Mouse (Mus musculus) heart, embryonic 13.5 days (tissue): ENCODE data around the gene Ptbp3. TPM values are rescaled to one million over a fixed set of nuclear protein-coding genes. Genes with fewer than 3 reads are reported as not detected.
A peak's percentile ranks its signal among the peaks of the same experiment; 100 is the strongest.

ENCODE experiments used
- ATAC-seq: fragments of 200-750 bp; cut with Nextera tagmentation; 2 replicates; pipeline ENCODE4 v1.8.0; 2017; ENCODE audit warnings: moderate TSS enrichment; ENCODE audit not compliant: insufficient number of reproducible peaks, low FRiP score, low TSS enrichment; ENCODE audit errors: extremely low read depth
- H3K27ac ChIP-seq: fragments of 300-500 bp; sonication (generic); replicated peaks from 2 replicates; pipeline ENCODE4 v1.5.1; 2015; ENCODE audit warnings: moderate library complexity, mild to moderate bottlenecking, inconsistent platforms
- H3K27me3 ChIP-seq: fragments of 300-500 bp; sonication (generic); replicated peaks from 2 replicates; pipeline ENCODE4 v1.6.1; 2015; ENCODE audit warnings: mild to moderate bottlenecking, inconsistent platforms
- H3K36me3 ChIP-seq: fragments of 300-500 bp; sonication (generic); 2 replicates; pipeline ENCODE4 v1.6.1; 2015; ENCODE audit warnings: mild to moderate bottlenecking, inconsistent platforms
- H3K4me1 ChIP-seq: fragments of 300-500 bp; sonication (generic); 2 replicates; pipeline ENCODE4 v1.6.1; 2015; ENCODE audit warnings: inconsistent platforms
- H3K4me2 ChIP-seq: fragments of 300-500 bp; sonication (generic); 2 replicates; pipeline ENCODE4 v1.6.1; 2015; ENCODE audit warnings: inconsistent platforms, mild to moderate bottlenecking, moderate library complexity
- H3K4me3 ChIP-seq: fragments of 300-500 bp; sonication (generic); 2 replicates; pipeline ENCODE4 v1.5.1; 2015; ENCODE audit warnings: moderate library complexity, mild to moderate bottlenecking, inconsistent platforms
- H3K9ac ChIP-seq: fragments of 300-500 bp; sonication (generic); 2 replicates; pipeline ENCODE4 v1.6.1; 2015; ENCODE audit warnings: inconsistent platforms, mild to moderate bottlenecking, moderate library complexity
- H3K9me3 ChIP-seq: fragments of 300-500 bp; sonication (generic); 2 replicates; pipeline ENCODE4 v1.6.1; 2016; ENCODE audit warnings: inconsistent platforms
- WGBS: fragments of 180-500 bp; shearing (Covaris S2); methylation state at CpG from one replicate; pipeline ENCODE4 v1.1.7; 2015; ENCODE audit warnings: mixed read lengths; 5-methylcytosine and 5-hydroxymethylcytosine counted together
- polyA plus RNA-seq: library from polyadenylated mRNA; unstranded; fragments of >200 nt; fragmentation: Nextera tagmentation; extraction: Ambion mirVana; gene quantifications from 2 replicates; pipeline ENCODE4 v1.2.1, GENCODE M21; 2015

Ptbp3 gene
- polyA plus RNA-seq, 1 experiment from 2014 or later, result 27.1 TPM

DNA sequence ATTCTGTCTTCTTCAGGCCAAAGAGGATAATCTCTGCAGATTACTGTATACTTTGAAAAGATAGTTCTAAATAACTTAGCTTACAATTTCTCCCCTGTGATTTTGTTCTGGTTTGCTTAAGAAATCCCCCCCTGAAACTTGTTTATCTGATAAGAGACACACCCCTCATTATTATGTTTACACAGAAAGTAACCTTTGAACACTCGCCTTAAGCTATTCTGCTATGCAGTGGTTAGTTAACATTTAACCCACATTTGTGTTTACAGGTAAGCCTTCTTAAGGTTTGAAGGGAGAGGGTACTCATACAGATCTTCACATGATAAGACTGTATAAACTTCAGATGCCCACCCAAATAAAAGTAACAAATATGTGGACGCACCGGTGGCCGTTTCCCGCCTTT lies 3.7 kb upstream of the Ptbp3 start:
- no peak overlapping the region for H3K4me2 ChIP-seq
- no peak overlapping the region for H3K27ac ChIP-seq
- H3K4me1 ChIP-seq, result peaks cover 4% of the 10 kb centered on the region; the same call in 1 of the 2 replicates
- H3K9ac ChIP-seq, result no peak overlapping the region
- H3K36me3 ChIP-seq, result no peaks in the 10 kb centered on the region
- 84% methylated on average over 5 of the region's 5 CpGs for WGBS
- no peak for ATAC-seq
- H3K4me3 ChIP-seq, result no peak overlapping the region
- H3K27me3 ChIP-seq, result no peaks in the 10 kb centered on the region
- H3K9me3 ChIP-seq, result no peaks in the 10 kb centered on the region

DNA sequence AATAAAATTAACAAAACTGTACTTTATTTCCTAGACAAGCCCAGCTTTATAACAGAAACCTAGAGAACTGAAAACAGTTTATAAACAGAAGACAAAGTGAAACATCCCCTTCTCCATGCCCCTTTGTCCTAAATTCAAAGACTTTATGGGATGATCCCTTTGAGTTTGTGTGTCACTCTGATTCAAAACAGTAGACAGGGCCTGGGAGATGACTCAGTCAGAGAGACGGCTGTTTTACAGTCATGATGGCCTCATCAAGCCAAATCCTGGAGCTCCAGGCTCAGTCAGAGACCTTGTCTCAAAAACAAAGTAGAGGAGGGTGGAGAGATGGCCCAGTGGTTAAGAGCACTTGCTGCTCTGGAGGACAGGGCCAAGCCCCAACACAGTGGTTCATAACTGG lies 2.7 kb upstream of the Ptbp3 start:
- Histone ChIP-seq H3K27ac (no peak overlapping the region), H3K4me1 (peaks cover 13% of the 10 kb centered on the region), H3K4me3 (no peak overlapping the region), H3K36me3 (no peaks in the 10 kb centered on the region), H3K4me2 (no peak overlapping the region), H3K9me3 (no peaks in the 10 kb centered on the region), H3K9ac (no peak overlapping the region), H3K27me3 (no peaks in the 10 kb centered on the region)
- ATAC-seq, result no peak
- 91% methylated on average over 1 of the region's 1 CpGs for WGBS

DNA sequence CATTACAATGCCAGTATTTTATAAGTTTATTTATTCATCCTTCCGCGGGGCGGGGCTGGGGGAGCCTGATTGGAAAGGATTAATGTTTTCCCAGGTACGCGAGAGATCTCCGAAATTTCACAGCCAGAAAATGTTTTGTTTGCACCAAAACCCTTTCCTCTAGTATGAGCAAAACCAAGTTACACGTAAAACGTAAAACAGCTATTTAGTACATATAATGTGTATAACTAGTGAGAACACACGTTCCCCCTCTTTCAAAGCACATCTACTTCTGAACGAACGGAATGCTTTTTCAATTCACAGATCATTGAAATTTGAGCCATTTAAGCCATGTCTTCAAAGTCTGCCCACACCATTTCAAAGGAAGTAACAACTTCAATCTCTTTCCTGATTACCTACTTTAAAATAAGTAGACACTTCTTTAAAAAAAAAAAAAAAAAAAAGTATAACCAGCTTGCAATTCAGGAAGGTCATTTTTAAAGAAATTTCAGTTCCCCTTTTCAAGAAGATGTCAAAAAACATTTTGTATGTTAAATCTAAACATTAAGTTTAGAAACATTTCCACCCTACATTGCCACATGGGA lies 905 bp upstream of the Ptbp3 start:
- no peak for ATAC-seq
- 22% methylated on average over 11 of the region's 11 CpGs for WGBS
- peaks cover 25% of the 10 kb centered on the region for H3K4me1 ChIP-seq
- H3K27ac ChIP-seq, result peak overlapping the region; percentile 99
- no peaks in the 10 kb centered on the region for H3K36me3 ChIP-seq
- H3K4me2 ChIP-seq, result peak overlapping the region; percentile 73
- peak overlapping the region; percentile 83 for H3K9ac ChIP-seq
- H3K27me3 ChIP-seq, result no peaks in the 10 kb centered on the region
- peak overlapping the region; percentile 90 for H3K4me3 ChIP-seq
- no peaks in the 10 kb centered on the region for H3K9me3 ChIP-seq

GRCm38 (mm10) chr4:59548560-59549174 lies 497 bp downstream of the Ptbp3 start:
- peak overlapping the region; percentile 73 for H3K4me2 ChIP-seq
- H3K4me3 ChIP-seq, result peak overlapping the region; percentile 90
- no peaks in the 10 kb centered on the region for H3K27me3 ChIP-seq
- peak overlapping the region; percentile 96 for H3K9ac ChIP-seq
- H3K27ac ChIP-seq, result peak overlapping the region; percentile 99
- H3K36me3 ChIP-seq, result no peaks in the 10 kb centered on the region
- under 1% methylated on average over 72 of the region's 83 CpGs for WGBS
- no peaks in the 10 kb centered on the region for H3K9me3 ChIP-seq
- ATAC-seq, result peak; percentile 67
- H3K4me1 ChIP-seq, result peaks cover 32% of the 10 kb centered on the region

DNA sequence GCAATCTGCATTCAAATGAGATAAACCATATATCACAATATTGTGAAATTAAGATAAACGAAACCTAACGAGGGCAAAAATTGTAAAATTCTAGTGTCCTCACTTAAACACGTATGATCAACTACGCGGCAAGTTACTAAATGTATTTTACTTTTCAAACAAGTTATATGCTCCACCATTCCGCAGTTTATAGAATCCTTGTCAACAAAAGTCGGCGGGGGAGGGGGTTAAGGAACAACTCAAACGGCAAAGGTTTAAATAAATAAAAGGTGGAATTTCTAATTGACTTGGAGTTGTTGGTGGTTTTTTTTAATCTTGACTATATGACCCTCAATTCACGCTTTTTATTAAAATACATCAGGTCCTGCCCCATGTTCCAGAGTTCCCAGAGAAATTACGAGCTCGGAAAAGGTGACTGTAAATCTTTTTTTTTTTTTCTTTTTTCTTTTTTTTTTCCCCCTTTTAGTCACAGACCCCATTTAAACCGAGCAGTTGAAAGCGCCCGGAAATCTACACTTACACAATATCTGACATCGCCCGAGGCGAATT lies 1.1 kb downstream of the Ptbp3 start:
- Histone ChIP-seq H3K4me3 (peak overlapping the region; percentile 90), H3K27ac (peak overlapping the region; percentile 99), H3K36me3 (no peaks in the 10 kb centered on the region), H3K4me1 (peaks cover 32% of the 10 kb centered on the region), H3K4me2 (peak overlapping the region; percentile 73), H3K9ac (peak overlapping the region; percentile 96), H3K9me3 (no peaks in the 10 kb centered on the region), H3K27me3 (no peaks in the 10 kb centered on the region)
- ATAC-seq, result no peak
- 4% methylated on average over 18 of the region's 18 CpGs for WGBS

- no peak for ATAC-seq
- Histone ChIP-seq H3K4me3 (peak overlapping the region; percentile 90), H3K27ac (no peak overlapping the region), H3K4me2 (peak overlapping the region; percentile 73), H3K27me3 (no peaks in the 10 kb centered on the region), H3K9ac (peak overlapping the region; percentile 96), H3K4me1 (peaks cover 32% of the 10 kb centered on the region), H3K36me3 (no peaks in the 10 kb centered on the region), H3K9me3 (no peaks in the 10 kb centered on the region)
- 20% methylated on average over 11 of the region's 11 CpGs for WGBS
Measured at GRCm38 (mm10) chr4:59547136-59547889, 1.9 kb downstream of the Ptbp3 start.

DNA sequence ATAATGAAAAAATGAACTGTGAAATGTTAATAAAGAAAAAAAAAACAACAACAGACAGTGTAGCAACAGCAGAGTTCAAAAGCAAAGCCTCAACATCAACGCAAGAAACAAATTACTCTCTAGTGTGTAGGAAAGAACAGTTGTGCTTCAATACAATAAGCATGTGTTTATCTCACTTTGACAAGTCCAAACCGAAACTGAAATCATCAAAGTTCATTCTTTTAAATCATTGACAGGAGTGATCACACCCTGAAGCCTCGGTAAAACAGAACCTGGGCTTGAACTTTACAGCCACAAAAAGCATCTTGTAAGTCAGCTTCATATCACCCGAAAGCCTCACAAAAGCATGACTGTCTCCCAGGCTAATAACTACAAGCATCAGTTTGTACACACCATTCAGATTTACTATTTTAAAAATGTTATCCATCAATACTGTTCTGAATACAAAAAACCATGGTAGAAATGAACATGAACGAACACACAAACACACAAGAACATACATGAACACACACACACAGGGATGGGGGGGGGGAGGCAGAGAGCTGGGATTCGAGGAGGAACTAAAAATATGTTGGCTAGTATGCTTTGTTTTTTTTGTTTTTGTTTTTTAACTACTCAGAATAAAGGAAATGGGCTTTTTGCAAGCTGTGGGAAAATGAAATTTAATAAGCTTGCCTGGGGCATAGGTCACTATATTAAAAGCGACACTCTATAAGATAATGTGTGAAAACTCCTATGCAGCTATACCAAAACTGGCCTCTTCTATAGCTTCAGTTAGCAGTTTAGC lies 2.7 kb downstream of the Ptbp3 start:
- Histone ChIP-seq H3K9ac (peak overlapping the region; percentile 53; the same call in 1 of the 2 replicates), H3K4me1 (peaks cover 32% of the 10 kb centered on the region), H3K36me3 (no peaks in the 10 kb centered on the region), H3K4me2 (peak overlapping the region; percentile 73), H3K27ac (no peak overlapping the region), H3K27me3 (no peaks in the 10 kb centered on the region), H3K9me3 (no peaks in the 10 kb centered on the region), H3K4me3 (peak overlapping the region; percentile 90)
- no peak for ATAC-seq
- 52% methylated on average over 7 of the region's 7 CpGs for WGBS

GRCm38 (mm10) chr4:59544654-59545053 lies 4.5 kb downstream of the Ptbp3 start:
- Histone ChIP-seq H3K4me3 (no peak overlapping the region), H3K36me3 (no peaks in the 10 kb centered on the region), H3K27me3 (no peaks in the 10 kb centered on the region), H3K9me3 (no peaks in the 10 kb centered on the region), H3K9ac (no peak overlapping the region), H3K4me1 (peaks cover 28% of the 10 kb centered on the region), H3K27ac (no peak overlapping the region), H3K4me2 (no peak overlapping the region)
- WGBS, result 54% methylated on average over 2 of the region's 2 CpGs
- no peak for ATAC-seq

DNA sequence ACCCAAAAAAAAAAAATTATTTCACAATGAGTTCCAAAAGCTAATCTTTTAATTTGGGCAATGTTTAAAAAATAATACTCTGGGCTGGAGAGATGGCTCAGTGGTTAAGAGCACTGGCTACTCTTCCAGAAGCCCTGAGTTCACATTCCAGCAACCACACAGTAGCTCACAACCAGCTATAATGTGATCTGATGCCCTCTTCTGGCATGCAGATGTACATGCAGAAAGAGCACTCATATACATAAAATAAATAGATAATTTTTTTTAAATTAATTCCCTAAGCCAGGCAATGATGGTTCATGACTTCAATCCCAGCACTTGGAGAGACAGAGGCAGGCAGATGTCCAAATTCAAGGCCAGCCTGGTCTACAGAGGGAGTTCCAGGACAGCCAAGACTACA lies 6.2 kb downstream of the Ptbp3 start:
- H3K27me3 ChIP-seq, result no peaks in the 10 kb centered on the region
- no peaks in the 10 kb centered on the region for H3K36me3 ChIP-seq
- H3K4me3 ChIP-seq, result no peak overlapping the region
- no peak overlapping the region for H3K4me2 ChIP-seq
- peaks cover 28% of the 10 kb centered on the region for H3K4me1 ChIP-seq
- H3K27ac ChIP-seq, result no peak overlapping the region
- no peak overlapping the region for H3K9ac ChIP-seq
- ATAC-seq, result no peak
- H3K9me3 ChIP-seq, result no peaks in the 10 kb centered on the region

DNA sequence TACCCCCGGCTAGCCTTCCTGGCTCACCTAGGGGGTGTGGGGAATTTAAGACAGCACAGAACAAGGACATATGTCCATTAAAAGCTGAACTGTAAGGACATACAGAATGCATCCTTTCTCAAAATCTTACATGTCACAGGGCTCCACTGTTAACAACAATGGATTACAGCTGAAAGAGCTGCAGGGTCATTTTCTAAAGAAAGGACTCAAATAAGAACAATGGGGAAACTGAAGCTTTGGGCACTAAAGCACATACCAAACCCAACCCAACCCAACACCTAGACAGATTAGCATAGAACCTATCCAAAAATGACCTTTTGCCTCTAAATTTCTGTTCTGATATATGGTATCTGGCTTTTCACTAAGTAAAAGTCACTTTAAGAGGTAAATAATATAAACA lies 12.9 kb downstream of the Ptbp3 start:
- Histone ChIP-seq H3K36me3 (no peaks in the 10 kb centered on the region), H3K9me3 (no peaks in the 10 kb centered on the region), H3K4me2 (no peak overlapping the region), H3K9ac (no peak overlapping the region), H3K27me3 (no peaks in the 10 kb centered on the region), H3K27ac (no peak overlapping the region), H3K4me1 (peaks cover 21% of the 10 kb centered on the region), H3K4me3 (no peak overlapping the region)
- no peak for ATAC-seq
- WGBS, result 100% methylated on average over 1 of the region's 1 CpGs

DNA sequence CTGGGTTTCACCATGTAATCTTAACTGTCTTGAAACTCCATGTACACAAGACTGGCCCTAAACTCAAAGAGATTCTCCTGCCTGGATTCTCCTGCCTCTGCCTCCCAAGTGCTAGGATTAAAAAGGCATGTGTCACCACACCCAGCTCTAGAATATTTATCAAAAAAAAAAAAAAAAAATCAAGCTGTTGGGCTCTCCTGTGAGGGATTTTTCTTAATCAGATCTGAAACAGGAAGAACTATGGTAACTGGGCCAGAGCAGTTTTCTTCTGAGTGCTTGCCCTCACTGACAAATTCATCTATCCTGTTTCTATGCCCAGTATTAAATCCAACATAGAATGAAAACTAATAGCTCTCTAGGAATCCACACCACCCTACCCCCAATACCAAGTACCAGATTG lies 13.5 kb downstream of the Ptbp3 start:
- no peak overlapping the region for H3K9ac ChIP-seq
- no peak overlapping the region for H3K4me3 ChIP-seq
- H3K27ac ChIP-seq, result no peak overlapping the region
- peaks cover 26% of the 10 kb centered on the region for H3K4me1 ChIP-seq
- H3K27me3 ChIP-seq, result no peaks in the 10 kb centered on the region
- no peaks in the 10 kb centered on the region for H3K36me3 ChIP-seq
- H3K9me3 ChIP-seq, result no peaks in the 10 kb centered on the region
- no peak for ATAC-seq
- no peak overlapping the region for H3K4me2 ChIP-seq
